Comparison of ENCODE assay signal across 8 mouse cellular contexts in the genomic region with DNA sequence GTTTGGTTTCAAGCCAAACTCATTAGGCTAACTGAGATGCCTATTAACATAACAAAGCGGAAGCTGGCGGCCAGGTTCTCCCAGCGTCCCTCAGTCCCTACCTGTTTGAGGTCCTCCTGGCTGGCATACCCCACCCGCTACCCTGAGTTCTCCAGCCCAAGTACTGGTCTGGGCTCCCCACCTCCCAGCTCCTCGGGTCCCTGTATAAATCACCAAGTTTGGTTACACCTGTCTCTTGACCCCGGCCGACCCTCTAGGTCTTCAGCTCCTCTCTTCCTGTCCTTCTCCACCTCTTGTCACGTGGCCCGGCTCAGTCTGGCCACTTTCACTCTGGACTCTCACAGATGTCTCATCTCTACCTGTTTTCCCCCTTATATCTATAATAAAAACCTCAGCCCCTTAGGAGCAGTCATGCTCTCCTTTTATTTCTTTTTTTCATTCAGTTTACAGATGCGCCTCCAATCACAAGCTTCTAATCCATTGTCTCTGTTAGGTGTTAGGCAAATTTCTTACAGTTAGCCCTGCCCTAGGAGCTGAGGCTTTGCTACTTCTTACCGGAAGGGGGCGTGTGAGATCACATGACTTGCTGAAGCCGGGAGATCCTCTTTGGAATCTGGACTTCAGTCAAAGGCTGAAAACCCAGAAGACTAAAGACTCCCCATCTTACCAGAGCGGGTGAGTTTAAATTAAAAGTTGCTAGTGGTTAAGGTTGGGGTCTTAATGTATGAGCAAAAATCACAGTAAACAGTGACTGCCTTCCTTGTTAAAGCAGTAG. TPM values are rescaled to one million over a fixed set of nuclear protein-coding genes. Genes with fewer than 3 reads are reported as not detected.
DNase-seq lines count a peak whose midpoint lies in the region; ATAC-seq and TF ChIP-seq lines count a peak whose summit lies in the region.

No protein-coding gene starts in this region.

- TF ChIP-seq EP300 in stomach, postnatal 0 days (optimal IDR thresholded peaks at IDR 0.05): no peak

- 14% methylated on average over 14 of the region's 14 CpGs for WGBS in forebrain, embryonic 10.5 days
- 12% methylated on average over 14 of the region's 14 CpGs for WGBS in limb, embryonic 10.5 days
- 14% methylated on average over 14 of the region's 14 CpGs for WGBS in stomach, postnatal 0 days

- H3K27me3 ChIP-seq in forebrain, embryonic 10.5 days (ENCODE audit: poor library complexity, severe bottlenecking): no peaks in the 10 kb centered on the region
- H3K27me3 ChIP-seq in limb, embryonic 10.5 days (ENCODE audit: low read depth, poor library complexity, severe bottlenecking): no peaks in the 10 kb centered on the region
- no peaks in the 10 kb centered on the region for H3K27me3 ChIP-seq in stomach, postnatal 0 days (ENCODE audit: control insufficient read depth, insufficient read depth, low read length)

- no peak overlapping the region for H3K9ac ChIP-seq in stomach, postnatal 0 days (ENCODE audit: low read length)

- peaks cover 8% of the 10 kb centered on the region for H3K4me1 ChIP-seq in forebrain, embryonic 10.5 days
- peaks cover 5% of the 10 kb centered on the region; the same call in 1 of the 2 replicates for H3K4me1 ChIP-seq in limb, embryonic 10.5 days
- H3K4me1 ChIP-seq in stomach, postnatal 0 days (replicated peaks; ENCODE audit: control insufficient read depth, insufficient read depth): no peaks in the 10 kb centered on the region

- H3K27ac ChIP-seq in left cerebral cortex, adult 2 months: no peak overlapping the region
- peak overlapping the region; percentile 46; the same call in 1 of the 2 replicates for H3K27ac ChIP-seq in forebrain, embryonic 10.5 days
- no peak overlapping the region for H3K27ac ChIP-seq in limb, embryonic 10.5 days
- H3K27ac ChIP-seq in stomach, postnatal 0 days (replicated peaks): no peak overlapping the region

- ATAC-seq in hematopoietic stem cell, adult 5-6 weeks (replicated peaks in 1 of 2; ENCODE audit: insufficient read depth in 1 of 2, low FRiP score in 2 of 2, low TSS enrichment in 1 of 2, low read depth in 1 of 2, poor library complexity in 2 of 2, severe bottlenecking in 2 of 2): peak; percentile 72 to 74; a peak in 3 of 4 replicates
- ATAC-seq in stomach, postnatal 0 days (ENCODE audit: low FRiP score, low TSS enrichment): peak; percentile 85

- intact Hi-C loops in left cerebral cortex, adult 2 months (cut with DNase I): loop anchor here (1.0 to 10.0 kb wide), 2 partner anchors 33 to 179 kb away; a partner anchor contains a TSS
- intact Hi-C loops in left cerebral cortex, postnatal 36 days (cut with DNase I): loop anchor here (5.0 kb wide), 1 partner anchor 36 kb away; no protein-coding TSS in a partner anchor

- DNase-seq in left cerebral cortex, adult 2 months (ENCODE audit: extremely low spot score in 1 of 2, low spot score in 2 of 2): peak in 1 of 2 experiments; percentile 56
- no peak for DNase-seq in left cerebral cortex, postnatal 36 days (ENCODE audit: low spot score in 2 of 2)
- DNase-seq in adrenal gland, postnatal 36 days: peak; percentile 70 to 78
- DNase-seq in forebrain, embryonic 10.5 days (ENCODE audit: extremely low spot score, low spot score): peak; percentile 45
- DNase-seq in limb, embryonic 10.5 days (ENCODE audit: low spot score): peak; percentile 56
- DNase-seq in mesoderm, embryonic 11.5 days (ENCODE audit: low read depth, low spot score): peak; percentile 70
- peak; percentile 60 for DNase-seq in stomach, postnatal 0 days (ENCODE audit: low spot score)

- H3K4me3 ChIP-seq in left cerebral cortex, adult 2 months: no peak overlapping the region
- peak overlapping the region; percentile 31 for H3K4me3 ChIP-seq in forebrain, embryonic 10.5 days
- peak overlapping the region; percentile 28 for H3K4me3 ChIP-seq in limb, embryonic 10.5 days
- H3K4me3 ChIP-seq in stomach, postnatal 0 days (ENCODE audit: low read depth, low read length): no peak overlapping the region

- no peaks in the 10 kb centered on the region for H3K9me3 ChIP-seq in forebrain, embryonic 10.5 days
- no peaks in the 10 kb centered on the region for H3K9me3 ChIP-seq in limb, embryonic 10.5 days (replicated peaks)
- no peaks in the 10 kb centered on the region for H3K9me3 ChIP-seq in stomach, postnatal 0 days (ENCODE audit: control insufficient read depth, low read length)

- H3K4me2 ChIP-seq in stomach, postnatal 0 days (replicated peaks; ENCODE audit: low read depth): peak overlapping the region; percentile 21

- H3K36me3 ChIP-seq in forebrain, embryonic 10.5 days (replicated peaks): no peaks in the 10 kb centered on the region
- H3K36me3 ChIP-seq in limb, embryonic 10.5 days: no peaks in the 10 kb centered on the region
- H3K36me3 ChIP-seq in stomach, postnatal 0 days (ENCODE audit: control insufficient read depth, insufficient read depth, low read length): no peaks in the 10 kb centered on the region

- TF ChIP-seq CTCF in left cerebral cortex, adult 2 months (IDR thresholded peaks at IDR 0.05): peak; percentile 81
- peak; percentile 86 for TF ChIP-seq CTCF in stomach, postnatal 0 days (IDR thresholded peaks at IDR 0.05; ENCODE audit: low read depth)

RNA-seq across cellular contexts. Expression of a gene that starts 7.5 kb away (rescaled TPM):
- total RNA-seq in left cerebral cortex, adult 2 months (2021): 100 to 1,000 TPM; 118 TPM
- 100 to 1,000 TPM; 115 to 118 TPM for total RNA-seq in left cerebral cortex, postnatal 36 days (2021)
- 100 to 1,000 TPM; 222 to 269 TPM for total RNA-seq in adrenal gland, postnatal 36 days (2021)
- polyA plus RNA-seq in forebrain, embryonic 10.5 days (2016; fragmentation: Nextera tagmentation; extraction: Ambion mirVana): 821 and 862 TPM in 2 replicates
- total RNA-seq in hematopoietic stem cell, adult 5-6 weeks (2017): 211 and 308 TPM in 2 replicates
- polyA plus RNA-seq in limb, embryonic 10.5 days (2016; fragmentation: Nextera tagmentation; extraction: Ambion mirVana): 797 and 913 TPM in 2 replicates
- 180 TPM in 2 replicates for polyA plus RNA-seq in stomach, postnatal 0 days (2015; fragmentation: Nextera tagmentation; extraction: Ambion mirVana)

RNA-seq across cellular contexts. Expression of a gene that starts 21.2 kb away (rescaled TPM):
- 10 to 100 TPM; 34.8 to 36.0 TPM for total RNA-seq in left cerebral cortex, adult 2 months (2021)
- 10 to 100 TPM; 29.7 to 30.7 TPM for total RNA-seq in left cerebral cortex, postnatal 36 days (2021)
- total RNA-seq in adrenal gland, postnatal 36 days (2021): 10 to 100 TPM; 23.8 to 28.6 TPM
- 40.0 and 41.5 TPM in 2 replicates for polyA plus RNA-seq in forebrain, embryonic 10.5 days (2016; fragmentation: Nextera tagmentation; extraction: Ambion mirVana)
- 32.2 and 51.9 TPM in 2 replicates for total RNA-seq in hematopoietic stem cell, adult 5-6 weeks (2017)
- polyA plus RNA-seq in limb, embryonic 10.5 days (2016; fragmentation: Nextera tagmentation; extraction: Ambion mirVana): 40.8 and 47.8 TPM in 2 replicates
- 13.6 and 14.8 TPM in 2 replicates for polyA plus RNA-seq in stomach, postnatal 0 days (2015; fragmentation: Nextera tagmentation; extraction: Ambion mirVana)

RNA-seq across cellular contexts. Expression of a gene that starts 46.9 kb away (rescaled TPM):
- total RNA-seq in left cerebral cortex, adult 2 months (2021): 10 to 100 TPM; 12.7 to 13.7 TPM
- 10 to 100 TPM in 1 of 2 experiments, 1 to 10 TPM in 1; 9.4 to 11.9 TPM for total RNA-seq in left cerebral cortex, postnatal 36 days (2021)
- 1 to 10 TPM; 1.1 to 2.4 TPM for total RNA-seq in adrenal gland, postnatal 36 days (2021)
- 2.3 and 2.9 TPM in 2 replicates for polyA plus RNA-seq in forebrain, embryonic 10.5 days (2016; fragmentation: Nextera tagmentation; extraction: Ambion mirVana)
- not detected in 2 replicates for total RNA-seq in hematopoietic stem cell, adult 5-6 weeks (2017)
- polyA plus RNA-seq in limb, embryonic 10.5 days (2016; fragmentation: Nextera tagmentation; extraction: Ambion mirVana): 2.3 and 2.5 TPM in 2 replicates
- 2.2 and 3.4 TPM in 2 replicates for polyA plus RNA-seq in stomach, postnatal 0 days (2015; fragmentation: Nextera tagmentation; extraction: Ambion mirVana)

Comparison
In these comparisons a context has a peak if more than half of its experiments do, and no peak if none do; other contexts are left out.
1. DNase-seq: peak in adrenal gland, postnatal 36 days (2 of 2), forebrain, embryonic 10.5 days (single experiment), limb, embryonic 10.5 days (single experiment), mesoderm, embryonic 11.5 days (single experiment) and stomach, postnatal 0 days (single experiment); none in left cerebral cortex, postnatal 36 days (0 of 2).
2. H3K4me3 ChIP-seq: peak in forebrain, embryonic 10.5 days (single experiment) and limb, embryonic 10.5 days (single experiment); none in left cerebral cortex, adult 2 months (single experiment) and stomach, postnatal 0 days (single experiment).